Mouse (Mus musculus): ENCODE measurements around the gene Pkp4. TPM values are rescaled to one million over a fixed set of nuclear protein-coding genes. Genes with fewer than 3 reads are reported as not detected.
A peak's percentile ranks its signal among the peaks of the same experiment; 100 is the strongest.

Gene Pkp4
- polyA plus RNA-seq, 1 experiment from 2014 or later: 31.6 TPM

DNA sequence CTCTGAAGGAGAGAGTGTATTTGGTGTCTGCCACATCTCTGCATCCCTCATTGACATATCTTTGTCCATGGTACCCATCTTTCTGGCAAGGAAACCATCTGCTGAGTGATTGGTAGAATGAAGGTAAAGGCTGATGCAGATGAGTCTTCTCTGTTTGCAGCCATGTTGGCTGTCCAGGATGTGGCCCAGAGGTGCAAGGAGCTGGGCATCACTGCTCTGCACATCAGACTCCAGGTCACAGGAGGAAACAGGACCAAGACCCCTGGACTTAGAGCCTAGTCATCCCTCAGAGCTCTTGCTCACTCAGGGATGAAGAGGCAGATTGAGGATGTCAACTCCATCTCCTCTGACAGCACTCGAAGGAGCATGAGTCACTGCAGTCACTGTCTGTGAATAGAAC is 235.9 kb downstream of the Pkp4 start:
- Histone ChIP-seq H3K4me3 (ENCODE audit: low read depth, low read length) (no peak overlapping the region), H3K36me3 (ENCODE audit: control insufficient read depth, insufficient read depth, low read length) (no peaks in the 10 kb centered on the region), H3K9me3 (ENCODE audit: control insufficient read depth, low read length) (no peaks in the 10 kb centered on the region), H3K27ac (replicated peaks; ENCODE audit: low read depth, low read length) (no peak overlapping the region), H3K4me1 (ENCODE audit: control insufficient read depth, insufficient read depth, low read length) (no peaks in the 10 kb centered on the region), H3K9ac (ENCODE audit: low read depth, low read length) (no peak overlapping the region), H3K27me3 (replicated peaks; ENCODE audit: control insufficient read depth, insufficient read depth, low read length) (no peaks in the 10 kb centered on the region), H3K4me2 (ENCODE audit: low read depth, low read length) (no peak overlapping the region)
- DNase-seq (ENCODE audit: low spot score) (no peak), ATAC-seq (ENCODE audit: low read depth) (no peak)
- WGBS: 93% methylated on average over 1 of the region's 1 CpGs

- no peaks in the 10 kb centered on the region for H3K27me3 ChIP-seq (replicated peaks; ENCODE audit: control insufficient read depth, insufficient read depth, low read length)
- no peaks in the 10 kb centered on the region for H3K36me3 ChIP-seq (ENCODE audit: control insufficient read depth, insufficient read depth, low read length)
- ATAC-seq (ENCODE audit: low read depth): no peak
- no peak overlapping the region for H3K27ac ChIP-seq (replicated peaks; ENCODE audit: low read depth, low read length)
- H3K4me3 ChIP-seq (ENCODE audit: low read depth, low read length): no peak overlapping the region
- H3K9ac ChIP-seq (ENCODE audit: low read depth, low read length): no peak overlapping the region
- H3K9me3 ChIP-seq (ENCODE audit: control insufficient read depth, low read length): no peaks in the 10 kb centered on the region
- DNase-seq (ENCODE audit: low spot score): no peak
- no peak overlapping the region for H3K4me2 ChIP-seq (ENCODE audit: low read depth, low read length)
- H3K4me1 ChIP-seq (ENCODE audit: control insufficient read depth, insufficient read depth, low read length): no peaks in the 10 kb centered on the region
Measured at GRCm38 (mm10) chr2:59397531-59397930, 236.9 kb downstream of the Pkp4 start.

DNA sequence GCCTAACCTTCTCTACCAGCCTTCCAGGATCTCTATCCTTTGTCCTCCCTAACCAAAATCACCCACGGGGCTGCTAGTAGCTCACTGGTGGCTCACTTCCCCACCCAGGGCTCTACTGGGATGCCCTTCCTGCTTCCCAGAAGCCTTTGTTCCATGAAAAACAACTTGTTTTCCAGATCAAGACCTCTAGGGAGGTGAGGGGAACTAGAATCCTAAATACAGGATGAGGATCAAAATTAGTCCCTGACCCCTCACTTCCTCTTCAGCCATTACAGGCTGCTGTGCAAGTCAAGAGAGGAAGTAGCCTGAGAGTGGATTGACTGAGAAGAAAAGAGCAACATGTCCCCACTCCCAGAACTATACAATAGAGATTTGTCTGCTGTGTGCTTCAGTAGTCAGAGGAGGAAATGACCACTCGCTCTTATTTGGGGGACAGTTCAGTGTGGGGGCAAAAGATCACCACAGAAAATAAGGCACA is 240.3 kb downstream of the Pkp4 start:
- 0 out of 2 replicates have a peak, but pooled peaks have one; percentile 37 for ATAC-seq (ENCODE audit: low read depth)
- Histone ChIP-seq H3K4me1 (ENCODE audit: control insufficient read depth, insufficient read depth, low read length) (no peaks in the 10 kb centered on the region), H3K27ac (replicated peaks; ENCODE audit: low read depth, low read length) (no peak overlapping the region), H3K36me3 (ENCODE audit: control insufficient read depth, insufficient read depth, low read length) (no peaks in the 10 kb centered on the region), H3K27me3 (replicated peaks; ENCODE audit: control insufficient read depth, insufficient read depth, low read length) (no peaks in the 10 kb centered on the region), H3K4me3 (ENCODE audit: low read depth, low read length) (no peak overlapping the region), H3K9me3 (ENCODE audit: control insufficient read depth, low read length) (no peaks in the 10 kb centered on the region), H3K4me2 (ENCODE audit: low read depth, low read length) (no peak overlapping the region), H3K9ac (ENCODE audit: low read depth, low read length) (no peak overlapping the region)
- WGBS: 44% methylated on average over 2 of the region's 2 CpGs
- DNase-seq (ENCODE audit: low spot score): no peak

- H3K27ac ChIP-seq (replicated peaks; ENCODE audit: low read depth, low read length): peak overlapping the region; percentile 61; the same call in 1 of the 2 replicates
- H3K9ac ChIP-seq (ENCODE audit: low read depth, low read length): no peak overlapping the region
- DNase-seq (ENCODE audit: low spot score) (no peak), ATAC-seq (ENCODE audit: low read depth) (no peak; the same call in 1 of the 2 replicates)
- no peaks in the 10 kb centered on the region for H3K9me3 ChIP-seq (ENCODE audit: control insufficient read depth, low read length)
- H3K4me1 ChIP-seq (ENCODE audit: control insufficient read depth, insufficient read depth, low read length): no peaks in the 10 kb centered on the region
- H3K4me2 ChIP-seq (ENCODE audit: low read depth, low read length): no peak overlapping the region
- 72% methylated on average over 8 of the region's 8 CpGs for WGBS
- H3K36me3 ChIP-seq (ENCODE audit: control insufficient read depth, insufficient read depth, low read length): no peaks in the 10 kb centered on the region
- no peak overlapping the region for H3K4me3 ChIP-seq (ENCODE audit: low read depth, low read length)
- H3K27me3 ChIP-seq (replicated peaks; ENCODE audit: control insufficient read depth, insufficient read depth, low read length): no peaks in the 10 kb centered on the region
Measured at GRCm38 (mm10) chr2:59401841-59402461, 241.3 kb downstream of the Pkp4 start.

- ATAC-seq (ENCODE audit: low read depth) (no peak), DNase-seq (ENCODE audit: low spot score) (no peak)
- H3K27ac ChIP-seq (replicated peaks; ENCODE audit: low read depth, low read length): no peak overlapping the region
- H3K4me2 ChIP-seq (ENCODE audit: low read depth, low read length): no peak overlapping the region
- H3K9me3 ChIP-seq (ENCODE audit: control insufficient read depth, low read length): no peaks in the 10 kb centered on the region
- no peaks in the 10 kb centered on the region for H3K27me3 ChIP-seq (replicated peaks; ENCODE audit: control insufficient read depth, insufficient read depth, low read length)
- no peak overlapping the region for H3K9ac ChIP-seq (ENCODE audit: low read depth, low read length)
- no peaks in the 10 kb centered on the region for H3K4me1 ChIP-seq (ENCODE audit: control insufficient read depth, insufficient read depth, low read length)
- no peak overlapping the region for H3K4me3 ChIP-seq (ENCODE audit: low read depth, low read length)
- H3K36me3 ChIP-seq (ENCODE audit: control insufficient read depth, insufficient read depth, low read length): no peaks in the 10 kb centered on the region
- WGBS: 76% methylated on average over 8 of the region's 8 CpGs
Measured at GRCm38 (mm10) chr2:59404022-59404421, 243.4 kb downstream of the Pkp4 start.

Other genes with a start within 250 kb of the Pkp4 start
- 0.68 and 0.85 TPM in 2 replicates for gene Ccdc148, start 167 bp upstream of the Pkp4 start, polyA plus RNA-seq (2014; fragmentation: Nextera tagmentation; extraction: Ambion mirVana)

Measured in embryonic facial prominence, embryonic 14.5 days (tissue).